Mouse (Mus musculus) right cerebral cortex, postnatal 4 days (tissue): ENCODE measurements at regions not wholly inside any gene's neighbourhood (a gene's known extent, or its start where the extent isn't known, plus 50 kb on each side); places are given as distances from the start of the nearest gene placed in this dataset.
"Not testable (repeated sequence)": the region's sequence is repeated elsewhere in the genome, so short reads cannot be mapped to it uniquely, and the experiment has no call there.

ENCODE experiments used
- DNase-seq: peaks from one replicate; pipeline ENCODE4 v3.0.0-alpha.2; 2022

- no peak for DNase-seq
These were observed 739.4 kb downstream of the Tbl1xr1 start for GRCm38 (mm10) chr3:22815842-22816241.

- DNase-seq = no peak
These were observed 750.0 kb downstream of the Tbl1xr1 start for GRCm38 (mm10) chr3:22826485-22826884.

GRCm38 (mm10) chr3:22838986-22839385 lies 762.5 kb downstream of the Tbl1xr1 start:
- DNase-seq = no peak

- no peak for DNase-seq
These were observed 774.0 kb downstream of the Tbl1xr1 start for GRCm38 (mm10) chr3:22850474-22850873.

- DNase-seq = no peak
These were observed 787.1 kb downstream of the Tbl1xr1 start for GRCm38 (mm10) chr3:22863595-22863994.

- no peak for DNase-seq
These were observed 801.4 kb downstream of the Tbl1xr1 start for GRCm38 (mm10) chr3:22877883-22878282.

GRCm38 (mm10) chr3:22892735-22893134 lies 816.3 kb downstream of the Tbl1xr1 start:
- DNase-seq = no peak

GRCm38 (mm10) chr3:22897651-22898050 lies 821.2 kb downstream of the Tbl1xr1 start:
- DNase-seq = no peak

- DNase-seq = no peak
These were observed 824.5 kb downstream of the Tbl1xr1 start for GRCm38 (mm10) chr3:22900966-22901365.

GRCm38 (mm10) chr3:22928970-22929369 lies 852.5 kb downstream of the Tbl1xr1 start:
- DNase-seq = no peak

GRCm38 (mm10) chr3:22929762-22930519 lies 853.5 kb downstream of the Tbl1xr1 start:
- DNase-seq = no peak

- DNase-seq = not testable (repeated sequence)
These were observed 869.2 kb downstream of the Tbl1xr1 start for GRCm38 (mm10) chr3:22945646-22946045.

GRCm38 (mm10) chr3:22947181-22947580 lies 870.7 kb downstream of the Tbl1xr1 start:
- no peak for DNase-seq

- DNase-seq = no peak
These were observed 871.8 kb downstream of the Tbl1xr1 start for GRCm38 (mm10) chr3:22948168-22948768.

GRCm38 (mm10) chr3:22957422-22957821 lies 881.0 kb downstream of the Tbl1xr1 start:
- no peak for DNase-seq

- no peak for DNase-seq
These were observed 896.2 kb downstream of the Tbl1xr1 start for GRCm38 (mm10) chr3:22972681-22973080.

GRCm38 (mm10) chr3:22976801-22977200 lies 900.3 kb downstream of the Tbl1xr1 start:
- no peak for DNase-seq

- no peak for DNase-seq
These were observed 903.7 kb downstream of the Tbl1xr1 start for GRCm38 (mm10) chr3:22979896-22980890.

- no peak for DNase-seq
These were observed 906.0 kb downstream of the Tbl1xr1 start for GRCm38 (mm10) chr3:22982430-22982829.

GRCm38 (mm10) chr3:22990136-22990820 lies 913.8 kb downstream of the Tbl1xr1 start:
- DNase-seq = no peak

GRCm38 (mm10) chr3:22995228-22995627 lies 918.8 kb downstream of the Tbl1xr1 start:
- no peak for DNase-seq

- no peak for DNase-seq
These were observed 919.4 kb downstream of the Tbl1xr1 start for GRCm38 (mm10) chr3:22995833-22996232.

GRCm38 (mm10) chr3:23001071-23001470 lies 924.6 kb downstream of the Tbl1xr1 start:
- DNase-seq = peak; percentile 7
